Mouse (Mus musculus) myocyte (in vitro differentiated cells): Measurements from ENCODE around the gene Mroh2a. TPM values are rescaled to one million over a fixed set of nuclear protein-coding genes. Genes with fewer than 3 reads are reported as not detected.

Source experiments
- H3K27me3 ChIP-seq: one replicate; pipeline ENCODE4 v1.6.1; 2011; ENCODE audit not compliant: control insufficient read depth, insufficient read depth, insufficient read length
- H3K36me3 ChIP-seq: one replicate; pipeline ENCODE4 v1.6.1; 2011; ENCODE audit not compliant: control insufficient read depth, insufficient read depth
- H3K4me2 ChIP-seq: one replicate; pipeline ENCODE4 v1.6.1; 2011; ENCODE audit warnings: low read depth, control low read depth
- H3K4me3 ChIP-seq: one replicate; pipeline ENCODE4 v1.5.1; 2011; ENCODE audit warnings: mild to moderate bottlenecking, control low read depth, moderate library complexity
- H3K79me2 ChIP-seq: one replicate; pipeline ENCODE4 v1.6.1; 2011; ENCODE audit not compliant: control insufficient read depth, insufficient read depth
- H3ac ChIP-seq: one replicate; pipeline ENCODE4 v1.6.1; 2011; ENCODE audit not compliant: control insufficient read depth, insufficient read length
- CEBPB ChIP-seq: IDR thresholded peaks from 2 replicates; pipeline ENCODE4 v1.6.1; 2011; ENCODE audit warnings: mild to moderate bottlenecking, moderate library complexity; ENCODE audit not compliant: poor library complexity, insufficient read depth, severe bottlenecking
- E2F4 ChIP-seq: IDR thresholded peaks from one replicate; pipeline ENCODE4 v1.6.1; 2011; ENCODE audit warnings: mild to moderate bottlenecking, control low read depth, moderate library complexity; ENCODE audit not compliant: insufficient read depth
- MAX ChIP-seq: IDR thresholded peaks from one replicate; pipeline ENCODE4 v1.6.1; 2011; ENCODE audit warnings: low read depth, mild to moderate bottlenecking, control low read depth
- MYOD1 ChIP-seq, 3 experiments: IDR thresholded peaks; one replicate each; pipeline ENCODE4 v1.6.1; 2011; ENCODE audit warnings: control low read depth in 2 of 3, low read depth in 2 of 3, mild to moderate bottlenecking in 2 of 3, moderate library complexity in 1 of 3; ENCODE audit not compliant: insufficient read length in 2 of 3, control insufficient read depth in 1 of 3
- MYOG ChIP-seq, 3 experiments: IDR thresholded peaks; one replicate each; pipeline ENCODE4 v1.6.1; 2011; ENCODE audit warnings: control low read depth in 2 of 3, low read depth in 2 of 3, mild to moderate bottlenecking in 2 of 3; ENCODE audit not compliant: insufficient read length in 2 of 3, control insufficient read depth in 1 of 3, insufficient read depth in 1 of 3
- POLR2A ChIP-seq: IDR thresholded peaks from one replicate; pipeline ENCODE4 v1.6.1; 2011; ENCODE audit warnings: low read depth, mild to moderate bottlenecking, control low read depth, moderate library complexity; ENCODE audit not compliant: insufficient read length
- POLR2AphosphoS2 ChIP-seq: IDR thresholded peaks from one replicate; pipeline ENCODE4 v1.6.1; 2011; ENCODE audit warnings: low read depth, control low read depth; ENCODE audit not compliant: insufficient read length
- REST ChIP-seq: IDR thresholded peaks from one replicate; pipeline ENCODE4 v1.6.1; 2011; ENCODE audit warnings: mild to moderate bottlenecking, control low read depth, moderate library complexity; ENCODE audit not compliant: insufficient read depth, insufficient read length
- SRF ChIP-seq: IDR thresholded peaks from one replicate; pipeline ENCODE4 v1.6.1; 2011; ENCODE audit warnings: low read depth; ENCODE audit not compliant: control insufficient read depth, insufficient read length
- TCF12 ChIP-seq: IDR thresholded peaks from one replicate; pipeline ENCODE4 v1.6.1; 2011; ENCODE audit warnings: mild to moderate bottlenecking, control low read depth; ENCODE audit not compliant: poor library complexity, insufficient read depth, severe bottlenecking
- TCF3 ChIP-seq: IDR thresholded peaks from one replicate; pipeline ENCODE4 v1.6.1; 2011; ENCODE audit warnings: low read depth, control low read depth; ENCODE audit not compliant: insufficient read length
- USF1 ChIP-seq: IDR thresholded peaks from one replicate; pipeline ENCODE4 v1.6.1; 2011; ENCODE audit warnings: low read depth, mild to moderate bottlenecking, control low read depth, moderate library complexity
- polyA plus RNA-seq: library from polyadenylated mRNA; unstranded; fragments of >200 nt; fragmentation: generic; extraction: Trizol; gene quantifications from one replicate; pipeline ENCODE4 v1.2.1, GENCODE M21; 2012; ENCODE audit warnings: missing spikeins

The Mroh2a gene
- polyA plus RNA-seq, 1 experiment: 1.4 TPM

GRCm38 (mm10) chr1:88275698-88276523, 49.1 kb downstream of the Mroh2a start:
- Histone ChIP-seq H3K79me2 (peaks cover 38% of the 10 kb centered on the region), H3K27me3 (no peaks in the 10 kb centered on the region), H3K36me3 (peaks cover 25% of the 10 kb centered on the region), H3K4me2 (peak overlapping the region; percentile 73), H3ac (peak overlapping the region; percentile 1), H3K4me3 (peak overlapping the region; percentile 44)
- TF ChIP-seq TCF3: no peak
- no peak for TF ChIP-seq MAX
- no peak for TF ChIP-seq REST

- Histone ChIP-seq H3K79me2 (peaks cover 38% of the 10 kb centered on the region), H3ac (peak overlapping the region; percentile 1), H3K4me2 (peak overlapping the region; percentile 73), H3K4me3 (peak overlapping the region; percentile 44), H3K36me3 (peaks cover 20% of the 10 kb centered on the region), H3K27me3 (no peaks in the 10 kb centered on the region)
- no peak for TF ChIP-seq MYOD1 (IDR thresholded peaks at IDR 0.05; ENCODE audit: control insufficient read depth in 1 of 3, insufficient read length in 2 of 3, low read depth in 2 of 3)
- no peak for TF ChIP-seq SRF
- no peak for TF ChIP-seq MAX
- no peak for TF ChIP-seq E2F4
- TF ChIP-seq USF1: peak; percentile 82
Observed at GRCm38 (mm10) chr1:88276524-88277097, 49.8 kb downstream of the Mroh2a start.

- peak; percentile 82 for TF ChIP-seq SRF
- TF ChIP-seq TCF3: no peak
- peak; percentile 95 for TF ChIP-seq CEBPB
- no peak for TF ChIP-seq USF1
- TF ChIP-seq TCF12: no peak
- TF ChIP-seq MYOG (IDR thresholded peaks at IDR 0.05; ENCODE audit: control insufficient read depth in 1 of 3, insufficient read depth in 1 of 3, insufficient read length in 2 of 3, low read depth in 2 of 3): no peak
- TF ChIP-seq POLR2A: no peak
- TF ChIP-seq E2F4: peak; percentile 99
- TF ChIP-seq POLR2AphosphoS2: no peak
- TF ChIP-seq REST: no peak
- peak in 1 of 3 experiments; percentile 7 for TF ChIP-seq MYOD1 (IDR thresholded peaks at IDR 0.05; ENCODE audit: control insufficient read depth in 1 of 3, insufficient read length in 2 of 3, low read depth in 2 of 3)
- TF ChIP-seq MAX: peak; percentile 31
- Histone ChIP-seq H3ac (peak within 1 kb of the TSS; percentile 1), H3K4me3 (peak within 1 kb of the TSS; percentile 44), H3K27me3 (no peaks in the 10 kb centered on the region), H3K36me3 (peaks cover 16% of the 10 kb centered on the region), H3K4me2 (peak within 1 kb of the TSS; percentile 73), H3K79me2 (peaks cover 38% of the 10 kb centered on the region)
Observed at GRCm38 (mm10) chr1:88277098-88277817, 50.5 kb downstream of the Mroh2a start, which contains the start of the genes Hjurp and Trpm8. Gene Hjurp (minus strand): TSS chr1:88277633. Gene Trpm8 (plus strand): TSS chr1:88277661.

- Histone ChIP-seq H3ac (peak overlapping the region; percentile 1), H3K27me3 (no peaks in the 10 kb centered on the region), H3K4me3 (peak overlapping the region; percentile 44), H3K36me3 (peaks cover 16% of the 10 kb centered on the region), H3K4me2 (peak overlapping the region; percentile 57), H3K79me2 (peaks cover 38% of the 10 kb centered on the region)
- TF ChIP-seq TCF3 (no peak), MYOG (IDR thresholded peaks at IDR 0.05; ENCODE audit: control insufficient read depth in 1 of 3, insufficient read depth in 1 of 3, insufficient read length in 2 of 3, low read depth in 2 of 3) (no peak), MAX (no peak), CEBPB (no peak), MYOD1 (IDR thresholded peaks at IDR 0.05; ENCODE audit: control insufficient read depth in 1 of 3, insufficient read length in 2 of 3, low read depth in 2 of 3) (no peak), E2F4 (no peak), TCF12 (no peak), SRF (no peak), POLR2AphosphoS2 (no peak), REST (no peak), USF1 (no peak), POLR2A (no peak)
Observed at GRCm38 (mm10) chr1:88277818-88278511, 51.2 kb downstream of the Mroh2a start.
